ENCODE assay signal across 1 mouse cellular context in the genomic region with DNA sequence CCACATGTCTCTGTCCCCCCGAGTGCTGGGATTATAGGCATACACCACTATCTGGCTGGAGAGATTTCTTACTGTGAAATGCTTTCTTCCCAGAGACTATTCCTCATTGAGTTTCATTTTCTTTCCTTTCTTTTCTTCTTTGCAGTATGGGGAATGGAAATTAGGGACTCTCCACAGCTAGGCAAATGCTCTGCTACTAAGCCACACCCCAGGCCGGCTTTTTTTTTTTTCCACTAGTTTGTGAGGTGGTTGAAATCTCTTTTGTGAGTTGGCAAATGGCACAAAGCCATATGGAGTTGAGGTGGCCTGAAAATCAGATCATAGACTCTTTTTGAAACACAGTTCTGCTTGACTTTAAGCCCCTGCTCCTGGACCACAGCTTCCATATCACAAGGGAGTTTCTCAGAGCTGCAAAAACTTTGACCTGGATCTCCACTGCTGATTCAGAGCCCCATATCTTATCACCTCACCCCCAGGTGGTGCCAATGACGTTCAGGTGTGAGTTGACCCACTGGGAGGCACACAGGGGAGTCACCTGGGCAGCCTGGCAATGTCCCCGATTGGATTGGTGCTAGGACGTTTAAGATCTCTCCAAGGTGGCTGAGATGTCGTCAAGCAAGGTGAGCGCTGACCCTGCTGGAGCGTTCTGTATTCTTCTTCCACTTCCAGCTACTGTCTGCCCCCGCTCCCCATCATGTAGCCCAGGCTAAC.
TF ChIP-seq lines count a peak whose summit lies in the region.

No protein-coding gene starts in this region.

TF ChIP-seq in CH12.LX, 34 proteins besides CTCF, POLR2A, EP300 and RAD21 (continued from another document):
- TF ChIP-seq PAX5 (IDR thresholded peaks at IDR 0.05; ENCODE audit: low read length), result no peak
